Mouse (Mus musculus) stomach, embryonic 14.5 days (tissue): ENCODE data around the gene Nup107. TPM values are rescaled to one million over a fixed set of nuclear protein-coding genes. Genes with fewer than 3 reads are reported as not detected.

Source experiments
- ATAC-seq: fragments of 200-750 bp; cut with Nextera tagmentation; 2 replicates; pipeline ENCODE4 v1.8.0; 2017; ENCODE audit warnings: low read depth, moderate TSS enrichment; ENCODE audit not compliant: insufficient number of reproducible peaks, insufficient read depth, low FRiP score
- H3K27ac ChIP-seq: fragments of 300-500 bp; sonication (generic); 2 replicates; pipeline ENCODE4 v1.5.1; 2014; ENCODE audit warnings: mild to moderate bottlenecking, low read length, moderate library complexity, mixed read lengths
- H3K27me3 ChIP-seq: fragments of 300-500 bp; sonication (generic); 2 replicates; pipeline ENCODE4 v1.6.1; 2014; ENCODE audit warnings: low read length, control low read depth, mixed read lengths; ENCODE audit not compliant: control insufficient read depth, insufficient read depth
- H3K36me3 ChIP-seq: fragments of 300-500 bp; sonication (generic); 2 replicates; pipeline ENCODE4 v1.6.1; 2014; ENCODE audit warnings: mild to moderate bottlenecking, control low read depth, low read length, moderate library complexity, mixed read lengths; ENCODE audit not compliant: control insufficient read depth, insufficient read depth
- H3K4me1 ChIP-seq: fragments of 300-500 bp; sonication (generic); 2 replicates; pipeline ENCODE4 v1.6.1; 2014; ENCODE audit warnings: low read length, control low read depth, mixed read lengths; ENCODE audit not compliant: control insufficient read depth, insufficient read depth
- H3K4me2 ChIP-seq: fragments of 300-500 bp; sonication (generic); replicated peaks from 2 replicates; pipeline ENCODE4 v1.6.1; 2014; ENCODE audit warnings: low read depth, low read length, control low read depth
- H3K4me3 ChIP-seq: fragments of 300-500 bp; sonication (generic); 2 replicates; pipeline ENCODE4 v1.5.1; 2014; ENCODE audit warnings: low read depth, low read length, control low read depth
- H3K9ac ChIP-seq: fragments of 300-500 bp; sonication (generic); replicated peaks from 2 replicates; pipeline ENCODE4 v1.6.1; 2014; ENCODE audit warnings: low read depth, mild to moderate bottlenecking, control low read depth, low read length, moderate library complexity, mixed read lengths
- H3K9me3 ChIP-seq: fragments of 300-500 bp; sonication (generic); 2 replicates; pipeline ENCODE4 v1.6.1; 2016; ENCODE audit warnings: low read depth, low read length, control low read depth; ENCODE audit not compliant: control insufficient read depth
- WGBS: fragments of 180-500 bp; shearing (Covaris S2); extraction: QIAGEN DNeasy Blood & Tissue Kit; methylation state at CpG from one replicate; pipeline ENCODE4 v1.1.7; 2014; 5-methylcytosine and 5-hydroxymethylcytosine counted together
- polyA plus RNA-seq: library from polyadenylated mRNA; unstranded; fragments of >200 nt; fragmentation: Nextera tagmentation; extraction: Ambion mirVana; gene quantifications from 2 replicates; pipeline ENCODE4 v1.2.1, GENCODE M21; 2014

Nup107 gene
- polyA plus RNA-seq, 1 experiment from 2014 or later: 61.7 TPM

- Histone ChIP-seq H3K36me3 (peaks cover 71% of the 10 kb centered on the region), H3K27ac (no peak overlapping the region), H3K4me3 (no peak overlapping the region), H3K9me3 (no peaks in the 10 kb centered on the region), H3K27me3 (no peaks in the 10 kb centered on the region), H3K4me2 (no peak overlapping the region), H3K4me1 (no peaks in the 10 kb centered on the region), H3K9ac (no peak overlapping the region)
- no peak for ATAC-seq
- WGBS: 93% methylated on average over 7 of the region's 7 CpGs
Measured at GRCm38 (mm10) chr10:117773106-117773720, 19.3 kb downstream of the Nup107 start.

- no peak overlapping the region for H3K27ac ChIP-seq
- WGBS: 95% methylated on average over 17 of the region's 17 CpGs
- no peak overlapping the region for H3K4me2 ChIP-seq
- no peak for ATAC-seq
- H3K9me3 ChIP-seq: no peaks in the 10 kb centered on the region
- H3K4me1 ChIP-seq: no peaks in the 10 kb centered on the region
- H3K36me3 ChIP-seq: peaks cover 69% of the 10 kb centered on the region
- no peaks in the 10 kb centered on the region for H3K27me3 ChIP-seq
- H3K9ac ChIP-seq: no peak overlapping the region
- no peak overlapping the region for H3K4me3 ChIP-seq
Measured at GRCm38 (mm10) chr10:117772364-117773105, 20.0 kb downstream of the Nup107 start.

GRCm38 (mm10) chr10:117771131-117771510 lies 21.4 kb downstream of the Nup107 start:
- H3K4me3 ChIP-seq: no peak overlapping the region
- H3K9ac ChIP-seq: no peak overlapping the region
- no peak overlapping the region for H3K27ac ChIP-seq
- 94% methylated on average over 10 of the region's 10 CpGs for WGBS
- no peaks in the 10 kb centered on the region for H3K27me3 ChIP-seq
- peaks cover 68% of the 10 kb centered on the region for H3K36me3 ChIP-seq
- H3K4me2 ChIP-seq: no peak overlapping the region
- no peaks in the 10 kb centered on the region for H3K4me1 ChIP-seq
- ATAC-seq: no peak
- no peaks in the 10 kb centered on the region for H3K9me3 ChIP-seq

GRCm38 (mm10) chr10:117770286-117771130 lies 22.0 kb downstream of the Nup107 start:
- no peak overlapping the region for H3K27ac ChIP-seq
- WGBS: 94% methylated on average over 18 of the region's 18 CpGs
- H3K4me3 ChIP-seq: no peak overlapping the region
- H3K9me3 ChIP-seq: no peaks in the 10 kb centered on the region
- H3K9ac ChIP-seq: no peak overlapping the region
- ATAC-seq: no peak
- no peaks in the 10 kb centered on the region for H3K4me1 ChIP-seq
- H3K27me3 ChIP-seq: no peaks in the 10 kb centered on the region
- peaks cover 68% of the 10 kb centered on the region for H3K36me3 ChIP-seq
- no peak overlapping the region for H3K4me2 ChIP-seq

- 93% methylated on average over 9 of the region's 9 CpGs for WGBS
- no peaks in the 10 kb centered on the region for H3K27me3 ChIP-seq
- H3K4me1 ChIP-seq: no peaks in the 10 kb centered on the region
- no peak overlapping the region for H3K27ac ChIP-seq
- no peak overlapping the region for H3K4me2 ChIP-seq
- H3K36me3 ChIP-seq: peaks cover 68% of the 10 kb centered on the region
- H3K9me3 ChIP-seq: no peaks in the 10 kb centered on the region
- H3K4me3 ChIP-seq: no peak overlapping the region
- ATAC-seq: no peak
- H3K9ac ChIP-seq: no peak overlapping the region
Measured at GRCm38 (mm10) chr10:117769541-117770285, 22.8 kb downstream of the Nup107 start.

GRCm38 (mm10) chr10:117768141-117768440 lies 24.4 kb downstream of the Nup107 start:
- Histone ChIP-seq H3K27me3 (no peaks in the 10 kb centered on the region), H3K4me1 (no peaks in the 10 kb centered on the region), H3K4me3 (no peak overlapping the region), H3K9ac (no peak overlapping the region), H3K36me3 (peaks cover 66% of the 10 kb centered on the region), H3K4me2 (no peak overlapping the region), H3K27ac (no peak overlapping the region), H3K9me3 (no peaks in the 10 kb centered on the region)
- 93% methylated on average over 7 of the region's 7 CpGs for WGBS
- ATAC-seq: no peak

- 86% methylated on average over 10 of the region's 10 CpGs for WGBS
- Histone ChIP-seq H3K9me3 (no peaks in the 10 kb centered on the region), H3K4me1 (no peaks in the 10 kb centered on the region), H3K36me3 (peaks cover 65% of the 10 kb centered on the region), H3K4me3 (no peak overlapping the region), H3K4me2 (no peak overlapping the region), H3K27ac (no peak overlapping the region), H3K27me3 (no peaks in the 10 kb centered on the region), H3K9ac (no peak overlapping the region)
- ATAC-seq: no peak
Measured at GRCm38 (mm10) chr10:117767286-117768140, 25.0 kb downstream of the Nup107 start.

GRCm38 (mm10) chr10:117766896-117767160 lies 25.7 kb downstream of the Nup107 start:
- Histone ChIP-seq H3K9ac (no peak overlapping the region), H3K9me3 (no peaks in the 10 kb centered on the region), H3K4me1 (no peaks in the 10 kb centered on the region), H3K36me3 (peaks cover 67% of the 10 kb centered on the region), H3K4me3 (no peak overlapping the region), H3K27ac (no peak overlapping the region), H3K4me2 (no peak overlapping the region), H3K27me3 (no peaks in the 10 kb centered on the region)
- WGBS: 96% methylated on average over 5 of the region's 5 CpGs
- ATAC-seq: no peak
